Mouse (Mus musculus) ES-E14 (cell line): ENCODE results near the gene Prepl.

ENCODE experiments used
- CHD2 ChIP-seq: IDR thresholded peaks from 2 replicates; pipeline ENCODE4 v1.6.1; 2014; ENCODE audit warnings: mild to moderate bottlenecking, low read depth, low read length, inconsistent platforms
- HCFC1 ChIP-seq: IDR thresholded peaks from 2 replicates; pipeline ENCODE4 v1.6.1; 2012; ENCODE audit warnings: low read length, inconsistent platforms, borderline replicate concordance; ENCODE audit not compliant: insufficient read depth
- MAFK ChIP-seq: IDR thresholded peaks from 2 replicates; pipeline ENCODE4 v1.6.1; 2014; ENCODE audit warnings: mild to moderate bottlenecking, low read depth, low read length, inconsistent platforms; ENCODE audit not compliant: insufficient read depth
- ZC3H11A ChIP-seq: IDR thresholded peaks from 2 replicates; pipeline ENCODE4 v1.6.1; 2012; ENCODE audit warnings: low read depth, mild to moderate bottlenecking, inconsistent platforms, low read length, borderline replicate concordance
- ZNF384 ChIP-seq: IDR thresholded peaks from 2 replicates; pipeline ENCODE4 v1.6.1; 2012; ENCODE audit warnings: low read depth, low read length, inconsistent platforms

GRCm38 (mm10) chr17:85045160-85045559 is 44.9 kb downstream of the Prepl start:
- TF ChIP-seq ZNF384 (no peak), MAFK (no peak), ZC3H11A (no peak), HCFC1 (no peak), CHD2 (no peak)
